Mouse (Mus musculus) layer of hippocampus, postnatal 10 days (tissue): ENCODE results near the gene Zfp991. TPM values are rescaled to one million over a fixed set of nuclear protein-coding genes. Genes with fewer than 3 reads are reported as not detected.
"Not testable (repeated sequence)": the region's sequence is repeated elsewhere in the genome, so short reads cannot be mapped to it uniquely, and the experiment has no call there.

ENCODE experiments used
- DNase-seq, 2 experiments: peaks; one replicate each; pipeline ENCODE4 v3.0.0; 2021; ENCODE audit warnings: low spot score in 2 of 2
- long read RNA-seq: library from polyadenylated mRNA; stranded (forward); transcript quantifications from one replicate; pipeline ENCODE4 v2.0.0, GENCODE M21; 2023
- total RNA-seq, 2 experiments: library from RNA; stranded (reverse); gene quantifications; 2 replicates each; pipeline ENCODE4 v1.2.3; 2021

Gene Zfp991
- total RNA-seq, result 10 to 100 TPM in 1 of 2 experiments, 1 to 10 TPM in 1; 10.0 to 11.2 TPM
- long read RNA-seq, partial matches to known transcripts, result 0 of 6 reads
- long read RNA-seq, other reads (novel, unspliced or antisense), result 6 of 6 reads

GRCm38 (mm10) chr4:147131837-147132459 is at the start of gene Zfp991:
Gene Zfp991, plus strand, starts transcription at chr4:147132038.
- not testable (repeated sequence) for DNase-seq

GRCm38 (mm10) chr4:147095641-147096040 is 36.2 kb upstream of the Zfp991 start:
- not testable (repeated sequence) for DNase-seq

- peak; percentile 21 to 42 for DNase-seq
Observed at GRCm38 (mm10) chr4:147101666-147102626, 29.9 kb upstream of the Zfp991 start.

- peak in 1 of 2 experiments; percentile 14 for DNase-seq
Observed at GRCm38 (mm10) chr4:147103814-147104213, 28.0 kb upstream of the Zfp991 start.

DNA sequence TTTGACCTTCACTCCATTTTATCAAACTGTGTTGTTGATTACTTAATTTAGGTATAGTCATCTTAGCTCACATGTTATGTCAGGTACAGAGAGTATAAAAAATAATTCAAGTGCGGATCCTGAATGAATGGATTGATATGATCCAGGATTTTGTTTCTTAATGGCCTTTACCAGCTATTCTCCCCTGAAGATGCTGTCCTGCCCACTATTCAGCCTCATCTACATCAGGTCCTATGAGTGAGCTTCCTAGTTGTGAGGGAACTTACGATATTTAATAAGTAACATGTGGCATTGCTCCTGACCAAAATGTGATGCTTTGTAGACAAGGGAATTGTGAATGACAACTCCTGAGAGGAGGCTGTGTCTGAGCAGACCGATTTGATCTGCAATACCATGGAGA is 14.0 kb upstream of the Zfp991 start:
- not testable (repeated sequence) for DNase-seq

GRCm38 (mm10) chr4:147122286-147122685 is 9.6 kb upstream of the Zfp991 start:
- DNase-seq, result not testable (repeated sequence)

GRCm38 (mm10) chr4:147123797-147124196 is 8.0 kb upstream of the Zfp991 start:
- DNase-seq, result not testable (repeated sequence)

- DNase-seq, result peak; percentile 28 to 42
Observed at GRCm38 (mm10) chr4:147124400-147125306, 7.2 kb upstream of the Zfp991 start.

DNA sequence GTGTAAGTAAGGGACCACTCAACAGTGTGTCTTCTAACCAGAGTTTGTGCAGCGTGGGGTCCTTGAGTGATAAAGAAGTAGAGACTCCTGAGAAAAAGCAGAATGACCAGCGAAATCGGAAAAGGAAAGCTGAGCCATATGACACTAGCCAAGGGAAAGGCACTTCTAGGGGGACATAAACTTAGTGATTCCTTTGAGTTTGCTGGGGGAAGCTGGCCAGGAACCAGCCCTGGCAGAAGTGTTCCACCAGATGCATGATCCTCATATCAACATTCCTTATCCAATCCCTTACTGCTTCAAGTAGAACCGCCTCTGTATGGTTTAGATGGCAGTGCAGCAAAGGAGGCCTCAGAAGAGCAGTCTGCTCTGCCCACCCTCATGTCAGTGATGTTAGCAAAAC is 6.5 kb upstream of the Zfp991 start:
- not testable (repeated sequence) for DNase-seq

DNA sequence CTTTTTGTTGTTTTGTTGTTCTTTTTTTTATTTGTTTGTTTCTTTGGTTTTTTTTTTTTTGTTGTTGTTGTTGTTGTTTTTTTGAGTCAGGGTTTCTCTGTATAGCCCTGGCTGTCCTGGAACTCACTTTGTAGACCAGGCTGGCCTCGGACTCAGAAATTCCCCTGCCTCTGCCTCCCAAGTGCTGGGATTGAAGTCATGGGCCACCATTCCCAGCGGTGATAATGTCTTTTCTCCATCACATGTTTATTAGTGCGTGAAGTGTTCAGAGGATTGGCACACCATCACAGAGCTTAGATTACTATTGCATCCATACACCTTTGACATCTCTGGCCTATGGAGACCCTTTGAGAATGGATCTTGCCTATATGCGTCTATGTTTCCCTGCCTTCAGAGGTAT is 6.0 kb upstream of the Zfp991 start:
- DNase-seq, result not testable (repeated sequence)

DNA sequence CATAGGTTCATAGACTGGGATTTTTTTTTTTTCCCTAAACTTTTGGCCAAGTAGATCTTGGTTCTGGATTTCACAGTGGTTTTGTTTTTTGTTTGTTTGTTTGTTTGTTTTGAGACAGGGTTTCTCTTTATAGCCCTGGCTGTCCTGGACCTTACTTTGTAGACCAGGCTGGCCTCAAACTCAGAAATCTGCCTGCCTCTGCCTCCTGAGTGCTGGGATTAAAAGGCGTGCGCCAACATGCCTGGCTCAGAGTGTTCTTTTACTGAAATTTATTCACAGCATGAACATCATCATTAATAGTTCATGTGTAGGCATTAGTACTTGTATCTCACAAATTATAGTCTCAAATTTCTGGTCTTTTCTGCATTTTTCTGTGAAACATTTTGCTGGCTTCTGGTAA is 5.4 kb upstream of the Zfp991 start:
- not testable (repeated sequence) for DNase-seq

- not testable (repeated sequence) for DNase-seq
Observed at GRCm38 (mm10) chr4:147127137-147127536, 4.7 kb upstream of the Zfp991 start.

- DNase-seq, result not testable (repeated sequence)
Observed at GRCm38 (mm10) chr4:147128152-147128551, 3.7 kb upstream of the Zfp991 start.

- not testable (repeated sequence) for DNase-seq
Observed at GRCm38 (mm10) chr4:147133596-147133995, 1.8 kb downstream of the Zfp991 start.

GRCm38 (mm10) chr4:147141757-147142156 is 9.9 kb downstream of the Zfp991 start:
- not testable (repeated sequence) for DNase-seq

DNA sequence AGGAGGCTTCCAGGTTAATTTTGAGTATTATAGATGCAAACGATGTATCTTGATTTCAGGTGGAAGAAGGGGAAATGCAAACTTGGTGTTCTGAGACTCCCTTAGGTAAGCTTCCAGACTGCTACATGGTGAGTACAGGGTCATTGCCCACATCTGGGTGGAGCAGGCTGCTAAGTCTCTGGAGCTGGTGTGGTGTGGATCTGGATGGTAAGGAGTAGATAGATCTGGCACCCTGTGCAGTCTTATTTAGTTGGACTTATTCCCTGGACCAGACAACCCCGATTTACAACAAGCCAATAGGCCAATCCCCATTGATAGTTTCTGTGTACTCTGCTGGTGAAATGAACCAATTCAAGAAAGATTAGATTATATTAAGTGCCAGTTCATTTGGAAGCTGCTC is 33.4 kb downstream of the Zfp991 start:
- DNase-seq, result not testable (repeated sequence)

- DNase-seq, result not testable (repeated sequence)
Observed at GRCm38 (mm10) chr4:147170547-147170946, 38.7 kb downstream of the Zfp991 start.

- not testable (repeated sequence) for DNase-seq
Observed at GRCm38 (mm10) chr4:147171557-147171956, 39.7 kb downstream of the Zfp991 start.

DNA sequence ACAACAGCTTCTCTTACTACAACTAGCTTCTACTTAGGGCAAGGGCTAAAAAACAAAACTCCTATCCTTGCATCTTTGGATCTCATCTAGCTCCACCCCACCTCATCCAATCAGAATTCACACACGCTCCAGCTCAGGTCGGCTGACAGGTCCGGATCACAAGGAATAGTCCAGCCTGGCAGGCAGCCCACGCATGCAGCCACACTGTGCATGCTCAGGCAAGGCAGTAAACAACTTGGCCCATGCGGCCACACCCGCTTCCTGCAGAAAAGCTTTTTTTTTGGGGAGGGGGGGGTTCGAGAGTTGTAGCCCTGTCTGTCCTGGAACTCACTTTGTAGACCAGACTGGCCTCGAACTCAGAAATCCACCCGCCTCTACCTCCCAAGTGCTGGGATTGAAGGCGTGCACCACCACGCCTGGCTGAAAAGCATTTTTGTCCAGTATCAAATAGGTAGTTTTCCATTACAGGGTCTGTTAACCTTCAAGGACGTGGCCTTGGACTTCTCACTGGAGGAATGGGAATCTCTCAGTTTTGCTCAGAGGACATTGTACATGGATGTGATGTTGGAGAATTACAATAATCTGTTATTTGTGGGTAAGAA is 44.5 kb downstream of the Zfp991 start:
- DNase-seq, result not testable (repeated sequence)

GRCm38 (mm10) chr4:147181141-147181685 is 49.4 kb downstream of the Zfp991 start:
- not testable (repeated sequence) for DNase-seq
